Mouse (Mus musculus) limb, embryonic 14.5 days (tissue): Measurements from ENCODE around the gene Pip4p1. TPM values are rescaled to one million over a fixed set of nuclear protein-coding genes. Genes with fewer than 3 reads are reported as not detected.
"Not testable (repeated sequence)": the region's sequence is repeated elsewhere in the genome, so short reads cannot be mapped to it uniquely, and the experiment has no call there.

Experiments
- ATAC-seq: fragments of 200-750 bp; cut with Nextera tagmentation; 2 replicates; pipeline ENCODE4 v1.8.0; 2017; ENCODE audit warnings: low read depth, moderate number of reproducible peaks, moderate TSS enrichment; ENCODE audit not compliant: low FRiP score
- DNase-seq: peaks from one replicate; pipeline ENCODE4 v3.0.0-alpha.2; 2015; ENCODE audit warnings: low spot score
- H3K27ac ChIP-seq: fragments of 300-500 bp; sonication (generic); replicated peaks from 2 replicates; pipeline ENCODE4 v1.5.1; 2014; ENCODE audit warnings: low read depth, mild to moderate bottlenecking, low read length, moderate library complexity, mixed read lengths
- H3K27me3 ChIP-seq: fragments of 300-500 bp; sonication (generic); 2 replicates; pipeline ENCODE4 v1.6.1; 2014; ENCODE audit warnings: low read length, mixed read lengths; ENCODE audit not compliant: control insufficient read depth, insufficient read depth
- H3K36me3 ChIP-seq: fragments of 300-500 bp; sonication (generic); 2 replicates; pipeline ENCODE4 v1.6.1; 2014; ENCODE audit warnings: mild to moderate bottlenecking, low read length, moderate library complexity, mixed read lengths; ENCODE audit not compliant: control insufficient read depth, insufficient read depth
- H3K4me1 ChIP-seq: fragments of 300-500 bp; sonication (generic); 2 replicates; pipeline ENCODE4 v1.6.1; 2014; ENCODE audit warnings: antibody characterized with exemption, low read length, mixed read lengths; ENCODE audit not compliant: control insufficient read depth, insufficient read depth
- H3K4me2 ChIP-seq: fragments of 300-500 bp; sonication (generic); replicated peaks from 2 replicates; pipeline ENCODE4 v1.6.1; 2014; ENCODE audit warnings: low read depth, mild to moderate bottlenecking, low read length, moderate library complexity; ENCODE audit not compliant: severe bottlenecking
- H3K4me3 ChIP-seq: fragments of 300-500 bp; sonication (generic); replicated peaks from 2 replicates; pipeline ENCODE4 v1.5.1; 2014; ENCODE audit warnings: low read length
- H3K9ac ChIP-seq: fragments of 300-500 bp; sonication (generic); 2 replicates; pipeline ENCODE4 v1.6.1; 2014; ENCODE audit warnings: mild to moderate bottlenecking, low read depth, low read length, moderate library complexity; ENCODE audit not compliant: severe bottlenecking
- H3K9me3 ChIP-seq: fragments of 300-500 bp; sonication (generic); 2 replicates; pipeline ENCODE4 v1.6.1; 2016; ENCODE audit warnings: low read length; ENCODE audit not compliant: control insufficient read depth
- POLR2A ChIP-seq: fragments of 200-500 bp; IDR thresholded peaks from 2 replicates; pipeline ENCODE4 v1.8.0; 2012; ENCODE audit warnings: inconsistent platforms, mild to moderate bottlenecking, moderate library complexity, borderline replicate concordance; ENCODE audit not compliant: insufficient read depth, insufficient read length; ENCODE audit errors: extremely low read depth
- WGBS: fragments of 180-500 bp; shearing (Covaris S2); extraction: QIAGEN DNeasy Blood & Tissue Kit; methylation state at CpG from one replicate; pipeline ENCODE4 v1.1.7; 2014; 5-methylcytosine and 5-hydroxymethylcytosine counted together
- polyA plus RNA-seq, 2 experiments: library from polyadenylated mRNA; depleted of rRNA in 1 of 2; stranded (reverse) in 1 of 2; unstranded in 1 of 2; fragments of >200 nt; fragmentation: Nextera tagmentation in 1 of 2; extraction: Ambion mirVana in 1 of 2; gene quantifications; 2 replicates each; pipeline versions ENCODE4 v1.2.1 to v1.2.3; 2012 to 2014

The Pip4p1 gene
- polyA plus RNA-seq (2012; rRNA removed), result 82.3 and 122 TPM in 2 replicates
- 50.3 and 54.0 TPM in 2 replicates for polyA plus RNA-seq (2014; fragmentation: Nextera tagmentation; extraction: Ambion mirVana)

GRCm38 (mm10) chr14:50930754-50931492, at the start of gene Pip4p1, which contains the start of gene Pnp:
TSS of gene Pip4p1 (minus strand) at chr14:50930856.
TSS of gene Pnp (plus strand) at chr14:50931082.
- TF ChIP-seq POLR2A, result peak; percentile 53; the same call in 1 of the 2 replicates

GRCm38 (mm10) chr14:50979631-50980030, 49.0 kb upstream of the Pip4p1 start:
- H3K27me3 ChIP-seq, result no peaks in the 10 kb centered on the region

More at GRCm38 (mm10) chr14:50930754-50931492, at the start of gene Pip4p1, which contains the start of gene Pnp:
- 2% methylated on average over 40 of the region's 68 CpGs for WGBS
- DNase-seq (peak; percentile 98), ATAC-seq (peak; percentile 100)
- Histone ChIP-seq H3K9me3 (no peaks in the 10 kb centered on the region), H3K36me3 (peaks cover 36% of the 10 kb centered on the region), H3K9ac (peak within 1 kb of the TSS; percentile 95), H3K4me3 (peak within 1 kb of the TSS; percentile 98), H3K4me2 (peak within 1 kb of the TSS; percentile 73), H3K27ac (peak within 1 kb of the TSS; percentile 79), H3K27me3 (no peaks in the 10 kb centered on the region), H3K4me1 (peaks cover 8% of the 10 kb centered on the region; the same call in 1 of the 2 replicates)

GRCm38 (mm10) chr14:50978451-50978850, 47.8 kb upstream of the Pip4p1 start:
- not testable (repeated sequence) for H3K9ac ChIP-seq, H3K4me3 ChIP-seq, H3K27me3 ChIP-seq, DNase-seq, ATAC-seq, H3K9me3 ChIP-seq, H3K27ac ChIP-seq, H3K36me3 ChIP-seq, H3K4me1 ChIP-seq, H3K4me2 ChIP-seq
- WGBS, result 93% methylated on average over 6 of the region's 6 CpGs

More at GRCm38 (mm10) chr14:50979631-50980030, 49.0 kb upstream of the Pip4p1 start:
- DNase-seq (no peak), ATAC-seq (no peak)
- no peak for TF ChIP-seq POLR2A
- no peak overlapping the region for H3K9ac ChIP-seq
- no peak overlapping the region for H3K4me2 ChIP-seq
- no peaks in the 10 kb centered on the region for H3K9me3 ChIP-seq
- no peak overlapping the region for H3K27ac ChIP-seq
- H3K4me3 ChIP-seq, result no peak overlapping the region
- H3K36me3 ChIP-seq, result no peaks in the 10 kb centered on the region
- H3K4me1 ChIP-seq, result peaks cover 3% of the 10 kb centered on the region

GRCm38 (mm10) chr14:50976674-50977073, 46.0 kb upstream of the Pip4p1 start:
- no peak overlapping the region for H3K4me3 ChIP-seq
- H3K36me3 ChIP-seq, result no peaks in the 10 kb centered on the region
- 23% methylated on average over 9 of the region's 9 CpGs for WGBS
- ATAC-seq (peak; percentile 26; the same call in 1 of the 2 replicates), DNase-seq (peak; percentile 37)
- no peak overlapping the region for H3K9ac ChIP-seq
- no peaks in the 10 kb centered on the region for H3K27me3 ChIP-seq
- peaks cover 3% of the 10 kb centered on the region for H3K4me1 ChIP-seq
- H3K9me3 ChIP-seq, result no peaks in the 10 kb centered on the region
- TF ChIP-seq POLR2A, result no peak
- no peak overlapping the region; the same call in 1 of the 2 replicates for H3K4me2 ChIP-seq
- H3K27ac ChIP-seq, result no peak overlapping the region

- Histone ChIP-seq H3K9ac (no peak overlapping the region), H3K36me3 (no peaks in the 10 kb centered on the region), H3K27me3 (no peaks in the 10 kb centered on the region), H3K4me1 (peaks cover 3% of the 10 kb centered on the region), H3K4me2 (no peak overlapping the region), H3K9me3 (no peaks in the 10 kb centered on the region), H3K4me3 (no peak overlapping the region), H3K27ac (no peak overlapping the region)
- TF ChIP-seq POLR2A, result no peak
- 63% methylated on average over 5 of the region's 5 CpGs for whole genome bisulfite sequencing
- DNase-seq (no peak), ATAC-seq (no peak)
Measured at GRCm38 (mm10) chr14:50975001-50975400, 44.3 kb upstream of the Pip4p1 start.
